Mouse (Mus musculus): Measurements from ENCODE around the gene Rabggtb. TPM values are rescaled to one million over a fixed set of nuclear protein-coding genes. Genes with fewer than 3 reads are reported as not detected.
A peak's percentile ranks its signal among the peaks of the same experiment; 100 is the strongest.

Gene Rabggtb
- polyA plus RNA-seq, 1 experiment from 2014 or later: 41.5 TPM

DNA sequence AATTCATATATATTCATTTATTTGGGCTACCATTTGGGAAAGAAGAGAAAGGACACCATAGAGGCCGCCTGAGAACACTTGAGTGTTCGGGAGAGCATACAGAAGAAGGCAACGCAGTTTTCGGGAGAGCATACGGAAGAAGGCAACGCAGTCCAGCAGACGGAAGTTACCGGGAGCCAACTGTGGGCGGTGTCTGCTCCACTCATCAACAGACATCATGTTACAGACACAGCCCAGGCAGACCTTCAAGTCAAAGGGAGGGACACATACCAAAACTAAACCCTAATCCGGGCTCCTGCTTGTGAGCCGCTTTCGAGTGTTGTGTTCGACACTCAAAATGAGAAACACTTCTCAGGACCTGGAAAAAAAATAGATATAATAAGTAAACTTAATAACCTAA is 28.8 kb upstream of the Rabggtb start:
- ATAC-seq (ENCODE audit: low FRiP score, low read depth): no peak
- Histone ChIP-seq H3K4me1 (peaks cover 16% of the 10 kb centered on the region), H3K27ac (no peak overlapping the region), H3K36me3 (peaks cover 32% of the 10 kb centered on the region), H3K9ac (no peak overlapping the region), H3K27me3 (no peaks in the 10 kb centered on the region), H3K4me2 (replicated peaks) (no peak overlapping the region), H3K9me3 (no peaks in the 10 kb centered on the region), H3K4me3 (no peak overlapping the region)
- 93% methylated on average over 13 of the region's 13 CpGs for WGBS

DNA sequence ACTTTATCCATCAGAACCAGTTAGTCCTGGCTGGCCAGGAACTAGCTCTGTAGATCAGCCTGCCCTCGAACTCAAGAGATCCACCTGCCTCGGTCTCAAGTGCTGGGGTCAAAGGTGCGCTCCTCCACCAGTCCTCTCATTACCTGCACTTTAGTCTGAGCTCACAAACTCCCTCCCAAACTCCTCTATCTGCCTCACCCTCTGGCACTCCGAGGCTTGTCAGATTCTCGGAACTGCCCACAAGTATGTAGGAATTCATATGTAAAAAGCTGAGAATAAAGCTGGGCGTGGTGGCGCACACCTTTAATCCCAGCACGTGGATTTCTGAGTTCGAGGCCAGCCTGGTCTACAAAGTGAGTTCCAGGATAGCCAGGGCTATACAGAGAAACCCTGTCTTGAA is 27.7 kb upstream of the Rabggtb start:
- Histone ChIP-seq H3K4me2 (replicated peaks) (no peak overlapping the region), H3K4me3 (no peak overlapping the region), H3K4me1 (peaks cover 16% of the 10 kb centered on the region), H3K9ac (no peak overlapping the region), H3K27ac (no peak overlapping the region), H3K36me3 (peaks cover 42% of the 10 kb centered on the region), H3K9me3 (no peaks in the 10 kb centered on the region), H3K27me3 (no peaks in the 10 kb centered on the region)
- WGBS: 95% methylated on average over 9 of the region's 9 CpGs
- ATAC-seq (ENCODE audit: low FRiP score, low read depth): no peak

DNA sequence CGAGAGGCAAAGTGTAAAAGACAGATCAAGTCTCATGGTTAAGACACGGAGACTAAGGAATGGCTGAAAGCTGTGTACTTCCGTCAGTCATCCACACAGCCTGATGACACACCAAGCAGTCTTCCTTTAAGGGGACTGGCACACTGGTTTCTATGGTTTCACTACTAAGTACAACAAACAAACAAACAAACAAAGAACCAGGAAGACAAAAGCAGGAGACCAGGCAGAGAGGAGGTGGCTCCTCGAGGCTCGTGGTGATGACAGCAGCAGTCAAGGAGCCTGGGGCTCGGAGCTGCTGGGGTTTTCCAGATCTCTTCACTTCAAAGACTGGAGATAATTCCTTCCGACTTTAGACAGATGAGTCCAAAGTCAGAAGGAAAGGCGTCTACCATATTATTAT is 27.2 kb upstream of the Rabggtb start:
- Histone ChIP-seq H3K36me3 (peaks cover 45% of the 10 kb centered on the region), H3K9ac (no peak overlapping the region), H3K4me2 (replicated peaks) (no peak overlapping the region), H3K27ac (no peak overlapping the region), H3K4me1 (peaks cover 14% of the 10 kb centered on the region), H3K27me3 (no peaks in the 10 kb centered on the region), H3K4me3 (no peak overlapping the region), H3K9me3 (no peaks in the 10 kb centered on the region)
- 83% methylated on average over 8 of the region's 8 CpGs for WGBS
- no peak for ATAC-seq (ENCODE audit: low FRiP score, low read depth)

DNA sequence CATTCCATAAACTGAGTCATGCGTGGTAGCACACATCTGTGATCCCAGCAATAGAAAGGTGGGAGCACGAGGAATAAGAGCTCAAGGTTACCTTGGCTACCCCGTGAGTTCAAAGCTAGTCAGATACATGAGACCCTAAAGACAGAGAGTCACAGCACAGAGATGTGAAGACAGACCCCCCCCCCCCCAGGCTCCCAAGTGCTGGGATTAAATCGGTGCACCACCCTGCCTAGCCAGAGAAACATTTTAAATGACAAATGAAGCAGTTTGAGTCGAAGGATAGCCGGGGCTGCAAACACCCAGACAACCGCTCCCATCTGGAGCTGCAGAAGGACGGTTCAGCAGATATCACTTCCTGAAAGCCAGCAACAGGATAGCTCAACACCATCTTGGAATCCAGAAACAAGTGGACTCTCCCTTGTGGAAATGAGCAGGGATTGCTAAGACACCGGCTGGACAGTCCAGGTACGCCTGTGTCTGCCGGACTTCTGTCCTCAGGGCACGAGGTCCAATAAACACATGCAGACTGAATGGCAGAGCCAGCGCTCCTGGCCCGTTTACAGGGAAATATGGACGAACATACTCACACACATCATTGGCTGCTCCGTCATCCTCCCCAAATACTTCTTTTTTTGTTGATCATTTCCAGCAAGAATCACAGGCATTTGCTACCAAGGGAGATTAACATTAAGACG is 24.5 kb upstream of the Rabggtb start:
- no peaks in the 10 kb centered on the region for H3K9me3 ChIP-seq
- H3K36me3 ChIP-seq: peaks cover 71% of the 10 kb centered on the region
- no peak overlapping the region for H3K9ac ChIP-seq
- 92% methylated on average over 17 of the region's 17 CpGs for WGBS
- H3K4me2 ChIP-seq (replicated peaks): no peak overlapping the region
- no peak overlapping the region for H3K4me3 ChIP-seq
- no peaks in the 10 kb centered on the region for H3K27me3 ChIP-seq
- no peak for ATAC-seq (ENCODE audit: low FRiP score, low read depth)
- H3K4me1 ChIP-seq: peaks cover under 1% of the 10 kb centered on the region; the same call in 1 of the 2 replicates
- H3K27ac ChIP-seq: no peak overlapping the region

DNA sequence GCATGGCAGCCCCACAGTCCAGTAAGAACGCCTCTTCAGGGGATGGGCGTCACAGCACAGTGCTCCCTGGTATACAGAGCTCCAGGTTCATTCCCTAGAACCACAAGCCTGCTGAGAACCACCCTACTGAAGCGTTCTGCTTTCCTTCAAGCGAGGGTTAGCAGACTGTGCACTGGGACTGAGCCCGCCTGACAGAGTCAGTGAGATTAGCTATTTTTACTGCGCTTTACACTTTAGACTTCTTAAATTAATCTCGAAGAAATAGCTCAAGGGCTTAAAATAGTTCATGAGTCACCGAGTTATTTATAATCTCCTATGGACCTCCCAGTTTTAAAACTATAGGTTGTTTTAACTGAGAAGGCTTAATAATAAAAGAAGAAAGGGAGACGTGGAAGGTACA is 23.1 kb upstream of the Rabggtb start:
- Histone ChIP-seq H3K4me3 (no peak overlapping the region), H3K36me3 (peaks cover 77% of the 10 kb centered on the region), H3K9me3 (no peaks in the 10 kb centered on the region), H3K27me3 (no peaks in the 10 kb centered on the region), H3K4me1 (no peaks in the 10 kb centered on the region), H3K9ac (no peak overlapping the region), H3K27ac (no peak overlapping the region), H3K4me2 (replicated peaks) (no peak overlapping the region)
- WGBS: 90% methylated on average over 9 of the region's 9 CpGs
- no peak for ATAC-seq (ENCODE audit: low FRiP score, low read depth)

DNA sequence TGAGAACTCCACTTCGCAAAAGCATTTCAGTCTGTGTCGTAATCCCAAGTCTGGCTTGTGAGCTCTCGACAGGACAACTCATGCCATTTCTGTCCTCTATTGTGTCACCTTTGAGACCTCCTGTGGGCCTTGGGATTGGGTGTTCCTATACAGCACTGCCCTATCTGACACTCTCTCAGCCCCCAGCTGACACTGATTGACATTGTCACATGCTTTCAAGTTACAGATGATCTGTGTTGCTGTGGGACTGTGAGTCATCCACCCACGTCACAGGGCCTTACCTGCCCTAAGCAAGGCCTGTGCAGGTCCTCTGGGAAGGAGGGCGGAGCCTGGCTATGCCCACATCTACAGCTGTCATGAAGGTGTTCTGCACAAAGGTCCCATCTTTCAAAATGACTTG is 19.7 kb upstream of the Rabggtb start:
- Histone ChIP-seq H3K4me2 (replicated peaks) (no peak overlapping the region), H3K27me3 (no peaks in the 10 kb centered on the region), H3K4me1 (no peaks in the 10 kb centered on the region), H3K36me3 (peaks cover 88% of the 10 kb centered on the region), H3K4me3 (no peak overlapping the region), H3K27ac (no peak overlapping the region), H3K9me3 (no peaks in the 10 kb centered on the region), H3K9ac (no peak overlapping the region)
- WGBS: 93% methylated on average over 5 of the region's 5 CpGs
- no peak for ATAC-seq (ENCODE audit: low FRiP score, low read depth)

DNA sequence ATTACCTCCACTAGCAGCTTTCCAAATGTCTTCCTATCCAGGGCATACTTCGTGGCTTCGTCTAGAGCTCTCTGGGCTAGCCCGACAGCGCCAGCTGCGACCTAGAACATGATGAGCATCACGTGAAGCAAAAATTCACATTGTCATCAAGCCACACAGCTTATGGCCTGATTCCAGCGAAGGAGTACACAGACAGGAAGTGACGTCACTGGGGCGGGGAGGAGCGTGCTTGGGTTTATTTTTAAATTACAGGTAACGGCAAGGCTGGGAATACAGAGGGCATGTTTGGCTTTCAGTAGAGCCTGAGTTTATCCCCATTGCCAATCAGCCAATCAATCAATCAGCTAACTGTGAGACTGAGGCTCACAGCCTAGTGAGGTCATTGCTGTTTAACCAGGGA is 16.7 kb upstream of the Rabggtb start:
- Histone ChIP-seq H3K27ac (no peak overlapping the region), H3K4me3 (no peak overlapping the region), H3K4me1 (no peaks in the 10 kb centered on the region), H3K9ac (no peak overlapping the region), H3K9me3 (no peaks in the 10 kb centered on the region), H3K36me3 (peaks cover 81% of the 10 kb centered on the region), H3K27me3 (no peaks in the 10 kb centered on the region), H3K4me2 (replicated peaks) (no peak overlapping the region)
- ATAC-seq (ENCODE audit: low FRiP score, low read depth): no peak
- WGBS: 94% methylated on average over 11 of the region's 11 CpGs

DNA sequence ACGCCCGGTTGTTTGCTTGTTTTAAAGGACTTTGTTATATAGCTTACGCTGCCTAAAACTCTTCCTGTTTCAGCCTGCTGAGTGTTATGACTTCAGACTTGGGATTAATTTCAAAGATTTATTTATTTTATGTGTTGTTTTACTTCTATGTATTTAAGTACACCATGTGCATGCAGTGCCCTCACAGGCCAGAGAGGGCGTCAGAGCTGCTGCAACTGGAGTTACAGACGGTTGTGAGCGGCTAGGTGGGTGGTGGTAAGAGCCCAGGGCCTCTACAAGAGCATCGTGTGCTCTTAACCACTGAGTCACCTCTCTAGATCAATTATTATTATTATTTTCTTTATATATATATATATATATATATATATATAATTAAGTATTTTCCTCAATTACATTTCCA is 13.5 kb upstream of the Rabggtb start:
- peaks cover 72% of the 10 kb centered on the region for H3K36me3 ChIP-seq
- H3K4me2 ChIP-seq (replicated peaks): no peak overlapping the region
- no peaks in the 10 kb centered on the region for H3K9me3 ChIP-seq
- H3K27me3 ChIP-seq: no peaks in the 10 kb centered on the region
- H3K27ac ChIP-seq: no peak overlapping the region
- 89% methylated on average over 7 of the region's 7 CpGs for WGBS
- H3K4me3 ChIP-seq: no peak overlapping the region
- ATAC-seq (ENCODE audit: low FRiP score, low read depth): no peak
- H3K4me1 ChIP-seq: no peaks in the 10 kb centered on the region
- H3K9ac ChIP-seq: no peak overlapping the region

DNA sequence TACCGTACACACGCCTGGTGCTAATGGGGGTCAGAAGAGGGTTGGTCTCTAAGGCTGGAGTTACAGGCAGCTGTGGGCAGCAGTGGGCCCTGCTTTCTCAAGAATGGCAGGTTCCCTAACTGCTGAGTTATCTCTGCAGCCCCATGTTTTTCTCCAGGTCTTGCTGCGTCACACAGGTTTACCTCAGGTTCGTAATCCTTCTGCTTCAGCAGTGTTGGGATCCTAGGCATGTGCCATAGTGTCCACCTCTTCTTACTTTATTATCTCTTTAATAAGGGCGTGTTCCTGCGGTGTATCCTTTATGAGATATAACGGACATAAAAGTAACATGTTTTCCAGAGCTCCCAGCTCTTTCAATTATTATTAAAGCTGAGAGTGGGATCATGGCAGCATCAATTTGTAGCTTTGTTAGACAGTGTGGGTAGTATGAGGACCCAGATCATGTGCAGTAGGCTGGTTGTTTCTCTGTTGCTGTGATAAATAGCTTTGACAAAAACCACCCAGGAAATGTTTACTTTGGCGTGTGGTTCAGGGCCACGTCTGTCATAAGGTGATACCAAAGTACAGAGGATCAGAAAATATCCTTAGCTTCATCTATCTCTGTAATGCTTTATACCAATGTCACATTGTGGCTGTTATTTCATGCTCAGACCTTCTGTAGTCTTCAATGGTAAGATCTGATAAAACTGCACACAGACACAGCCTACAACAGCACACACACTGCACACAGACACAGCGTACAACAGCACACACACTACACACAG is 8.5 kb upstream of the Rabggtb start:
- Histone ChIP-seq H3K4me3 (no peak overlapping the region), H3K27ac (no peak overlapping the region), H3K9ac (no peak overlapping the region), H3K27me3 (no peaks in the 10 kb centered on the region), H3K9me3 (no peaks in the 10 kb centered on the region), H3K4me2 (replicated peaks) (no peak overlapping the region), H3K4me1 (no peaks in the 10 kb centered on the region), H3K36me3 (peaks cover 43% of the 10 kb centered on the region)
- WGBS: 92% methylated on average over 10 of the region's 10 CpGs
- no peak for ATAC-seq (ENCODE audit: low FRiP score, low read depth)

DNA sequence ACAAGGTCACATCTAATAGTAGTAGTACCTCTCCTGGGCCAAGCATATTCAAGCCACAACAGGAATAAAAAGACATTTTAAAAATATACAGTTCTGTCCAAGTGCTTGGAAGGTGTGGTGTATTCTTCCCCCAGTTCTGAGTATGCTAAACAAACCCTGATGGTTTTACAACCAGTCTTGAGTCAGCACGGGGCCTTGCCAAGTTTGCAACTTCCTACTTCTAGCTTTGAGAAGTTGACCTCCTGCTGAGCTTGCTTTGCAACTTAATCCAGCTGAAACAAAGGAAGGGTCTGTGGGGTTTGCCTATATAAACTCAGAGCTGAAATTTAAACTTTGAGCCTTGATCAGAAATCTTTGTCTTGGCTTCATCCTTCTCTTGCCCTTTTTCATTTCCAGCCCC is 4.4 kb upstream of the Rabggtb start:
- ATAC-seq (ENCODE audit: low FRiP score, low read depth): no peak
- Histone ChIP-seq H3K4me3 (no peak overlapping the region), H3K4me1 (peaks cover 7% of the 10 kb centered on the region), H3K9ac (no peak overlapping the region), H3K27me3 (no peaks in the 10 kb centered on the region), H3K27ac (no peak overlapping the region), H3K4me2 (replicated peaks) (no peak overlapping the region), H3K36me3 (peaks cover 18% of the 10 kb centered on the region), H3K9me3 (no peaks in the 10 kb centered on the region)
- 5% methylated on average over 1 of the region's 1 CpGs for WGBS

DNA sequence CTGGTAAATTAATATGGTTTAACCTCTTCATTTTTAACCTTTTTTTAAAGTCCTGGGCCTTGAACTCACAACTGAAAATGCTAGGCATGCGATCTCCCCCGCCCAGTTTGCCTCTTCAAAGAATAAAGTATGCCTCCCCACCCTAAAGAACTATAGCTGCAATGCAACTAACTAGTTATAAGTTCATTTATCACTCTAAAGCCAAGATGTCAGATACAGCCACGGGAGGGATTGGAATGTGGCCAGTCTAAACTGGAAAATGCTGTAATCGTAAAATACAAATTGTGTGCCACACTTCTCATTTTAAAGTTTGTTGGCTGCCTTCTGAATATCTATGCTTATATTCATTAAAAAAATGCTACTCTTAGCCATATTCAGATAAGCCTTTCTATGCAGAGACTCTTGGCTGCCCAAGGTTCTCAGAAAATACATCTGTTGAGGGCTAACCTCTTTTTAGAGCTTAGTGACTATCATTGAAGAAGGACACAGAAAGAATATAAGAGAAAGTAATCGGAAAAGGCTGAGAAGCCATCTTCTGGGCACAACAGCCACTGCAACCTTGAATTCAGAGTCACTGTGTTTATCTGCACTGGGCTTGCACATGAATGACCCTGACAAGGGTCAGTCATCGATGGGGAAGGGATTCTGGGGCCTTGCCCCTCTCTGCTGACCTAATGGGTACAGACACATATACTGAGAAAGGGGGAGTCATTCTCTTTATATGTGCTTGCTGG is 868 bp upstream of the Rabggtb start:
- WGBS: 37% methylated on average over 6 of the region's 6 CpGs
- Histone ChIP-seq H3K27me3 (no peaks in the 10 kb centered on the region), H3K27ac (peak overlapping the region; percentile 94; the same call in 1 of the 2 replicates)

DNA sequence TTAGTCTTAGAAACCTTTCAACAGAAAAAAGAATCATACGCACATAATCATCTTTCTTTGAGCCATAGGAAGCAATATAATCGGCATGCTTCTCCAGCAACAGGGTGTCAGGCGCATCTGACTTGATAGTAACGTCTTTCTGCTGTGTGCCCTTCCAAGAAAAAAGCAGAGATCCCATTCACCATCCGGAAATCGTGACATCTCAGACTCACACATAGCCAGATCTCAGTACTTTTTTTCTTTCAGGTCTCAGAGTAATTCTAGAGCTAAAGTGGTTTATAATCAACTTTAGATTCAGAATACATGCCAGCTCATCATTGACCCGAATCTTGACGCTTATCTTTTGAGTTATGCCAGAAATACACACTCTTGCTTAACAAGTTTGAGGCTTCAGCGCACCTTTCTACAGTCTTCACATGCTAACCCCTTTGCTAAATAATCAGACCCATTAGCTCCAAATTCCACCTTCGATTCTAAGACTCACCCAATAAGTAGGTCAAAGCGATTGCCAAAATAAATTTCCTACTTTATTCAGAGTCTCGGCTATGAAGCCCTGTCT is 848 bp downstream of the Rabggtb start:
- H3K9me3 ChIP-seq: no peaks in the 10 kb centered on the region
- H3K4me3 ChIP-seq: peak overlapping the region; percentile 89
- no peaks in the 10 kb centered on the region for H3K27me3 ChIP-seq
- peaks cover 43% of the 10 kb centered on the region for H3K36me3 ChIP-seq
- H3K4me1 ChIP-seq: peaks cover 48% of the 10 kb centered on the region
- H3K4me2 ChIP-seq (replicated peaks): peak overlapping the region; percentile 87
- H3K27ac ChIP-seq: 0 out of 2 replicates have a peak overlapping the region, but pooled peaks have one; percentile 83
- WGBS: 4% methylated on average over 12 of the region's 12 CpGs
- no peak for ATAC-seq (ENCODE audit: low FRiP score, low read depth)
- H3K9ac ChIP-seq: peak overlapping the region; percentile 97

More for the DNA sequence above, 868 bp upstream of the Rabggtb start:
- no peak for ATAC-seq (ENCODE audit: low FRiP score, low read depth)
- Histone ChIP-seq H3K4me2 (replicated peaks) (peak overlapping the region; percentile 87), H3K4me3 (peak overlapping the region; percentile 89), H3K9me3 (no peaks in the 10 kb centered on the region), H3K36me3 (peaks cover 26% of the 10 kb centered on the region), H3K4me1 (peaks cover 39% of the 10 kb centered on the region), H3K9ac (peak overlapping the region; percentile 74)

Measured in limb, embryonic 13.5 days (tissue).